Mouse (Mus musculus): Measurements from ENCODE around the gene Ssh2. TPM values are rescaled to one million over a fixed set of nuclear protein-coding genes. Genes with fewer than 3 reads are reported as not detected.

The Ssh2 gene
- polyA plus RNA-seq, 1 experiment from 2014 or later = 12.1 TPM

- H3K4me2 ChIP-seq = no peak overlapping the region
- 0 out of 2 replicates have a peak, but pooled peaks cover 2% of the 10 kb centered on the region for H3K4me1 ChIP-seq (replicated peaks; ENCODE audit: control insufficient read depth, insufficient read depth, low read length)
- no peaks in the 10 kb centered on the region for H3K9me3 ChIP-seq (ENCODE audit: control insufficient read depth, low read length)
- no peak overlapping the region for H3K27ac ChIP-seq (ENCODE audit: low read depth, low read length)
- H3K9ac ChIP-seq (ENCODE audit: low read depth, low read length) = no peak overlapping the region
- DNase-seq (ENCODE audit: low spot score) (no peak), ATAC-seq (replicated peaks; ENCODE audit: low FRiP score) (no peak)
- no peak overlapping the region for H3K4me3 ChIP-seq (ENCODE audit: low read depth, low read length)
- WGBS = 66% methylated on average over 7 of the region's 7 CpGs
- no peaks in the 10 kb centered on the region; the same call in 1 of the 2 replicates for H3K36me3 ChIP-seq (ENCODE audit: control insufficient read depth, insufficient read depth, low read length)
- no peaks in the 10 kb centered on the region for H3K27me3 ChIP-seq (replicated peaks; ENCODE audit: control insufficient read depth, insufficient read depth, low read length)
Observed at GRCm38 (mm10) chr11:77442186-77443170, 226.4 kb downstream of the Ssh2 start.

- Histone ChIP-seq H3K4me1 (replicated peaks; ENCODE audit: control insufficient read depth, insufficient read depth, low read length) (0 out of 2 replicates have a peak, but pooled peaks cover 2% of the 10 kb centered on the region), H3K9ac (ENCODE audit: low read depth, low read length) (no peak overlapping the region), H3K27ac (ENCODE audit: low read depth, low read length) (no peak overlapping the region), H3K9me3 (ENCODE audit: control insufficient read depth, low read length) (no peaks in the 10 kb centered on the region), H3K36me3 (ENCODE audit: control insufficient read depth, insufficient read depth, low read length) (no peaks in the 10 kb centered on the region; the same call in 1 of the 2 replicates), H3K27me3 (replicated peaks; ENCODE audit: control insufficient read depth, insufficient read depth, low read length) (no peaks in the 10 kb centered on the region), H3K4me2 (no peak overlapping the region), H3K4me3 (ENCODE audit: low read depth, low read length) (no peak overlapping the region)
- DNase-seq (ENCODE audit: low spot score) (no peak), ATAC-seq (replicated peaks; ENCODE audit: low FRiP score) (no peak)
- 64% methylated on average over 2 of the region's 2 CpGs for WGBS
Observed at GRCm38 (mm10) chr11:77444939-77445338, 228.9 kb downstream of the Ssh2 start.

GRCm38 (mm10) chr11:77446628-77447041, 230.5 kb downstream of the Ssh2 start:
- no peak overlapping the region for H3K9ac ChIP-seq (ENCODE audit: low read depth, low read length)
- 29% methylated on average over 6 of the region's 6 CpGs for WGBS
- peaks cover 5% of the 10 kb centered on the region; the same call in 1 of the 2 replicates for H3K36me3 ChIP-seq (ENCODE audit: control insufficient read depth, insufficient read depth, low read length)
- no peaks in the 10 kb centered on the region for H3K9me3 ChIP-seq (ENCODE audit: control insufficient read depth, low read length)
- DNase-seq (ENCODE audit: low spot score) = no peak
- H3K27me3 ChIP-seq (replicated peaks; ENCODE audit: control insufficient read depth, insufficient read depth, low read length) = no peaks in the 10 kb centered on the region
- ATAC-seq (replicated peaks; ENCODE audit: low FRiP score) = peak; percentile 73
- 0 out of 2 replicates have a peak overlapping the region, but pooled peaks have one; percentile 9 for H3K27ac ChIP-seq (ENCODE audit: low read depth, low read length)
- H3K4me2 ChIP-seq = no peak overlapping the region
- 0 out of 2 replicates have a peak, but pooled peaks cover 2% of the 10 kb centered on the region for H3K4me1 ChIP-seq (replicated peaks; ENCODE audit: control insufficient read depth, insufficient read depth, low read length)
- no peak overlapping the region for H3K4me3 ChIP-seq (ENCODE audit: low read depth, low read length)

GRCm38 (mm10) chr11:77449224-77449623, 233.1 kb downstream of the Ssh2 start:
- no peak for DNase-seq (ENCODE audit: low spot score)
- Histone ChIP-seq H3K4me2 (no peak overlapping the region), H3K4me3 (ENCODE audit: low read depth, low read length) (no peak overlapping the region), H3K27me3 (replicated peaks; ENCODE audit: control insufficient read depth, insufficient read depth, low read length) (no peaks in the 10 kb centered on the region), H3K4me1 (replicated peaks; ENCODE audit: control insufficient read depth, insufficient read depth, low read length) (0 out of 2 replicates have a peak, but pooled peaks cover 2% of the 10 kb centered on the region), H3K36me3 (ENCODE audit: control insufficient read depth, insufficient read depth, low read length) (peaks cover 5% of the 10 kb centered on the region; the same call in 1 of the 2 replicates), H3K27ac (ENCODE audit: low read depth, low read length) (no peak overlapping the region), H3K9me3 (ENCODE audit: control insufficient read depth, low read length) (no peaks in the 10 kb centered on the region), H3K9ac (ENCODE audit: low read depth, low read length) (no peak overlapping the region)
- no peak for ATAC-seq (replicated peaks; ENCODE audit: low FRiP score)
- WGBS = 86% methylated on average over 7 of the region's 7 CpGs

GRCm38 (mm10) chr11:77451670-77452069, 235.6 kb downstream of the Ssh2 start:
- no peak overlapping the region for H3K4me2 ChIP-seq
- H3K4me3 ChIP-seq (ENCODE audit: low read depth, low read length) = no peak overlapping the region
- no peak overlapping the region for H3K27ac ChIP-seq (ENCODE audit: low read depth, low read length)
- no peaks in the 10 kb centered on the region for H3K9me3 ChIP-seq (ENCODE audit: control insufficient read depth, low read length)
- 91% methylated on average over 2 of the region's 2 CpGs for WGBS
- 0 out of 2 replicates have a peak, but pooled peaks cover 2% of the 10 kb centered on the region for H3K4me1 ChIP-seq (replicated peaks; ENCODE audit: control insufficient read depth, insufficient read depth, low read length)
- H3K27me3 ChIP-seq (replicated peaks; ENCODE audit: control insufficient read depth, insufficient read depth, low read length) = no peaks in the 10 kb centered on the region
- peaks cover 9% of the 10 kb centered on the region; the same call in 1 of the 2 replicates for H3K36me3 ChIP-seq (ENCODE audit: control insufficient read depth, insufficient read depth, low read length)
- H3K9ac ChIP-seq (ENCODE audit: low read depth, low read length) = no peak overlapping the region
- DNase-seq (ENCODE audit: low spot score) (no peak), ATAC-seq (replicated peaks; ENCODE audit: low FRiP score) (no peak)

- ATAC-seq (replicated peaks; ENCODE audit: low FRiP score) (no peak), DNase-seq (ENCODE audit: low spot score) (no peak)
- Histone ChIP-seq H3K4me1 (replicated peaks; ENCODE audit: control insufficient read depth, insufficient read depth, low read length) (no peaks in the 10 kb centered on the region), H3K27ac (ENCODE audit: low read depth, low read length) (no peak overlapping the region), H3K9ac (ENCODE audit: low read depth, low read length) (no peak overlapping the region), H3K4me2 (no peak overlapping the region), H3K9me3 (ENCODE audit: control insufficient read depth, low read length) (no peaks in the 10 kb centered on the region), H3K36me3 (ENCODE audit: control insufficient read depth, insufficient read depth, low read length) (peaks cover 9% of the 10 kb centered on the region; the same call in 1 of the 2 replicates), H3K27me3 (replicated peaks; ENCODE audit: control insufficient read depth, insufficient read depth, low read length) (no peaks in the 10 kb centered on the region), H3K4me3 (ENCODE audit: low read depth, low read length) (no peak overlapping the region)
- 92% methylated on average over 2 of the region's 2 CpGs for WGBS
Observed at GRCm38 (mm10) chr11:77453388-77453787, 237.3 kb downstream of the Ssh2 start.

GRCm38 (mm10) chr11:77455770-77456510, 239.9 kb downstream of the Ssh2 start:
- H3K4me3 ChIP-seq (ENCODE audit: low read depth, low read length) = no peak overlapping the region
- DNase-seq (ENCODE audit: low spot score) = no peak

GRCm38 (mm10) chr11:77456866-77457265, 240.8 kb downstream of the Ssh2 start:
- Histone ChIP-seq H3K27me3 (replicated peaks; ENCODE audit: control insufficient read depth, insufficient read depth, low read length) (peaks cover 10% of the 10 kb centered on the region), H3K4me2 (no peak overlapping the region), H3K4me1 (replicated peaks; ENCODE audit: control insufficient read depth, insufficient read depth, low read length) (no peaks in the 10 kb centered on the region), H3K4me3 (ENCODE audit: low read depth, low read length) (no peak overlapping the region), H3K9me3 (ENCODE audit: control insufficient read depth, low read length) (no peaks in the 10 kb centered on the region), H3K27ac (ENCODE audit: low read depth, low read length) (no peak overlapping the region), H3K36me3 (ENCODE audit: control insufficient read depth, insufficient read depth, low read length) (peaks cover 4% of the 10 kb centered on the region; the same call in 1 of the 2 replicates), H3K9ac (ENCODE audit: low read depth, low read length) (no peak overlapping the region)
- ATAC-seq (replicated peaks; ENCODE audit: low FRiP score) (no peak), DNase-seq (ENCODE audit: low spot score) (no peak)
- WGBS = 73% methylated on average over 6 of the region's 6 CpGs

More at GRCm38 (mm10) chr11:77455770-77456510, 239.9 kb downstream of the Ssh2 start:
- Histone ChIP-seq H3K27me3 (replicated peaks; ENCODE audit: control insufficient read depth, insufficient read depth, low read length) (peaks cover 2% of the 10 kb centered on the region; the same call in 1 of the 2 replicates), H3K9ac (ENCODE audit: low read depth, low read length) (no peak overlapping the region), H3K36me3 (ENCODE audit: control insufficient read depth, insufficient read depth, low read length) (peaks cover 4% of the 10 kb centered on the region; the same call in 1 of the 2 replicates), H3K4me1 (replicated peaks; ENCODE audit: control insufficient read depth, insufficient read depth, low read length) (no peaks in the 10 kb centered on the region), H3K27ac (ENCODE audit: low read depth, low read length) (no peak overlapping the region), H3K4me2 (no peak overlapping the region), H3K9me3 (ENCODE audit: control insufficient read depth, low read length) (no peaks in the 10 kb centered on the region)
- WGBS = 86% methylated on average over 9 of the region's 9 CpGs
- ATAC-seq (replicated peaks; ENCODE audit: low FRiP score) = no peak

Data from liver, embryonic 11.5 days (tissue).